Mouse (Mus musculus): ENCODE results near the gene Hist2h2be. TPM values are rescaled to one million over a fixed set of nuclear protein-coding genes. Genes with fewer than 3 reads are reported as not detected.

Gene Hist2h2be
- total and polyA plus RNA-seq, 2 experiments from 2014 or later, result 2.9 to 12.7 TPM

- Histone ChIP-seq H3K27ac (ENCODE audit: low read depth, low read length) (no peak overlapping the region), H3K9me3 (ENCODE audit: low read length) (no peaks in the 10 kb centered on the region), H3K27me3 (ENCODE audit: insufficient read depth, low read length) (no peaks in the 10 kb centered on the region), H3K9ac (replicated peaks; ENCODE audit: low read length, poor library complexity, severe bottlenecking) (no peak overlapping the region), H3K36me3 (ENCODE audit: insufficient read depth, low read length) (no peaks in the 10 kb centered on the region), H3K4me1 (ENCODE audit: insufficient read depth, low read length) (no peaks in the 10 kb centered on the region), H3K4me2 (ENCODE audit: low read depth, low read length, poor library complexity, severe bottlenecking) (no peak overlapping the region), H3K4me3 (ENCODE audit: low read depth, low read length) (no peak overlapping the region)
- no peak for TF ChIP-seq CTCF (IDR thresholded peaks at IDR 0.05)
- WGBS, result 55% methylated on average over 10 of the region's 10 CpGs
- DNase-seq (ENCODE audit: low spot score) (peak; percentile 71), ATAC-seq (ENCODE audit: low FRiP score) (no peak)
Observed at GRCm38 (mm10) chr3:96254683-96255355, 33.9 kb downstream of the Hist2h2be start.

GRCm38 (mm10) chr3:96255926-96256593 lies 35.1 kb downstream of the Hist2h2be start:
- DNase-seq (ENCODE audit: low spot score) (no peak), ATAC-seq (ENCODE audit: low FRiP score) (no peak)
- no peak for TF ChIP-seq CTCF (IDR thresholded peaks at IDR 0.05)
- Histone ChIP-seq H3K4me3 (ENCODE audit: low read depth, low read length) (no peak overlapping the region), H3K4me2 (ENCODE audit: low read depth, low read length, poor library complexity, severe bottlenecking) (no peak overlapping the region), H3K9ac (replicated peaks; ENCODE audit: low read length, poor library complexity, severe bottlenecking) (no peak overlapping the region), H3K27me3 (ENCODE audit: insufficient read depth, low read length) (no peaks in the 10 kb centered on the region), H3K36me3 (ENCODE audit: insufficient read depth, low read length) (no peaks in the 10 kb centered on the region), H3K27ac (ENCODE audit: low read depth, low read length) (no peak overlapping the region), H3K4me1 (ENCODE audit: insufficient read depth, low read length) (no peaks in the 10 kb centered on the region), H3K9me3 (ENCODE audit: low read length) (no peaks in the 10 kb centered on the region)
- whole genome bisulfite sequencing, result 80% methylated on average over 5 of the region's 5 CpGs

GRCm38 (mm10) chr3:96257190-96257589 lies 36.3 kb downstream of the Hist2h2be start:
- Histone ChIP-seq H3K4me2 (ENCODE audit: low read depth, low read length, poor library complexity, severe bottlenecking) (no peak overlapping the region), H3K4me1 (ENCODE audit: insufficient read depth, low read length) (no peaks in the 10 kb centered on the region; the same call in 1 of the 2 replicates), H3K27me3 (ENCODE audit: insufficient read depth, low read length) (no peaks in the 10 kb centered on the region), H3K9ac (replicated peaks; ENCODE audit: low read length, poor library complexity, severe bottlenecking) (no peak overlapping the region), H3K36me3 (ENCODE audit: insufficient read depth, low read length) (no peaks in the 10 kb centered on the region), H3K4me3 (ENCODE audit: low read depth, low read length) (no peak overlapping the region), H3K27ac (ENCODE audit: low read depth, low read length) (no peak overlapping the region), H3K9me3 (ENCODE audit: low read length) (no peaks in the 10 kb centered on the region)
- DNase-seq (ENCODE audit: low spot score), result no peak
- 87% methylated on average over 3 of the region's 3 CpGs for WGBS
- no peak for ATAC-seq (ENCODE audit: low FRiP score)
- TF ChIP-seq CTCF (IDR thresholded peaks at IDR 0.05), result no peak

- Histone ChIP-seq H3K27me3 (ENCODE audit: insufficient read depth, low read length) (no peaks in the 10 kb centered on the region), H3K36me3 (ENCODE audit: insufficient read depth, low read length) (no peaks in the 10 kb centered on the region), H3K4me3 (ENCODE audit: low read depth, low read length) (no peak overlapping the region), H3K4me1 (ENCODE audit: insufficient read depth, low read length) (no peaks in the 10 kb centered on the region; the same call in none of the 2 replicates), H3K27ac (ENCODE audit: low read depth, low read length) (no peak overlapping the region), H3K4me2 (ENCODE audit: low read depth, low read length, poor library complexity, severe bottlenecking) (no peak overlapping the region), H3K9me3 (ENCODE audit: low read length) (no peaks in the 10 kb centered on the region), H3K9ac (replicated peaks; ENCODE audit: low read length, poor library complexity, severe bottlenecking) (no peak overlapping the region)
- ATAC-seq (ENCODE audit: low FRiP score) (no peak), DNase-seq (ENCODE audit: low spot score) (no peak)
- no peak for TF ChIP-seq CTCF (IDR thresholded peaks at IDR 0.05)
- 95% methylated on average over 5 of the region's 5 CpGs for whole genome bisulfite sequencing
Observed at GRCm38 (mm10) chr3:96260220-96260619, 39.3 kb downstream of the Hist2h2be start.

GRCm38 (mm10) chr3:96261623-96262022 lies 40.7 kb downstream of the Hist2h2be start:
- TF ChIP-seq CTCF (IDR thresholded peaks at IDR 0.05), result peak; percentile 49
- H3K4me3 ChIP-seq (ENCODE audit: low read depth, low read length), result peak overlapping the region; percentile 58
- no peaks in the 10 kb centered on the region for H3K9me3 ChIP-seq (ENCODE audit: low read length)
- H3K27me3 ChIP-seq (ENCODE audit: insufficient read depth, low read length), result no peaks in the 10 kb centered on the region
- H3K27ac ChIP-seq (ENCODE audit: low read depth, low read length), result peak overlapping the region; percentile 97
- ATAC-seq (ENCODE audit: low FRiP score), result no peak
- H3K4me2 ChIP-seq (ENCODE audit: low read depth, low read length, poor library complexity, severe bottlenecking), result peak overlapping the region; percentile 77
- DNase-seq (ENCODE audit: low spot score), result no peak
- peak overlapping the region; percentile 83 for H3K9ac ChIP-seq (replicated peaks; ENCODE audit: low read length, poor library complexity, severe bottlenecking)
- 53% methylated on average over 3 of the region's 3 CpGs for WGBS
- H3K4me1 ChIP-seq (ENCODE audit: insufficient read depth, low read length), result no peaks in the 10 kb centered on the region; the same call in none of the 2 replicates
- no peaks in the 10 kb centered on the region for H3K36me3 ChIP-seq (ENCODE audit: insufficient read depth, low read length)

GRCm38 (mm10) chr3:96262216-96262875 lies 41.4 kb downstream of the Hist2h2be start:
- peak; percentile 81 for ATAC-seq (ENCODE audit: low FRiP score)
- WGBS, result 1% methylated on average over 19 of the region's 19 CpGs
- H3K9me3 ChIP-seq (ENCODE audit: low read length), result no peaks in the 10 kb centered on the region
- H3K4me2 ChIP-seq (ENCODE audit: low read depth, low read length, poor library complexity, severe bottlenecking), result peak overlapping the region; percentile 77
- H3K36me3 ChIP-seq (ENCODE audit: insufficient read depth, low read length), result no peaks in the 10 kb centered on the region
- peak overlapping the region; percentile 58 for H3K4me3 ChIP-seq (ENCODE audit: low read depth, low read length)
- peak overlapping the region; percentile 97 for H3K27ac ChIP-seq (ENCODE audit: low read depth, low read length)
- H3K27me3 ChIP-seq (ENCODE audit: insufficient read depth, low read length), result no peaks in the 10 kb centered on the region
- no peaks in the 10 kb centered on the region; the same call in none of the 2 replicates for H3K4me1 ChIP-seq (ENCODE audit: insufficient read depth, low read length)
- H3K9ac ChIP-seq (replicated peaks; ENCODE audit: low read length, poor library complexity, severe bottlenecking), result peak overlapping the region; percentile 83
- TF ChIP-seq CTCF (IDR thresholded peaks at IDR 0.05), result no peak
- peak; percentile 93 for DNase-seq (ENCODE audit: low spot score)
